Mouse (Mus musculus): ENCODE measurements around the gene Prpf31. TPM values are rescaled to one million over a fixed set of nuclear protein-coding genes. Genes with fewer than 3 reads are reported as not detected.

The Prpf31 gene
- total and polyA plus RNA-seq, 2 experiments from 2014 or later, result 41.5 to 47.9 TPM

GRCm38 (mm10) chr7:3645488-3646025 lies 15.8 kb downstream of the Prpf31 start:
- Histone ChIP-seq H3K27me3 (ENCODE audit: control insufficient read depth, insufficient read depth, low read length) (no peaks in the 10 kb centered on the region), H3K4me2 (ENCODE audit: low read depth, low read length) (peak overlapping the region; percentile 79), H3K27ac (ENCODE audit: low read depth) (peak overlapping the region; percentile 99), H3K36me3 (replicated peaks; ENCODE audit: control insufficient read depth, insufficient read depth, low read length) (peaks cover 16% of the 10 kb centered on the region), H3K4me1 (ENCODE audit: control insufficient read depth, insufficient read depth) (peaks cover 23% of the 10 kb centered on the region), H3K9me3 (replicated peaks; ENCODE audit: control insufficient read depth, low read length) (no peaks in the 10 kb centered on the region), H3K4me3 (ENCODE audit: low read depth, low read length) (peak overlapping the region; percentile 95), H3K9ac (replicated peaks; ENCODE audit: low read depth, low read length) (peak overlapping the region; percentile 95)
- TF ChIP-seq EP300 (IDR thresholded peaks at IDR 0.05; ENCODE audit: low read depth) (no peak), CTCF (IDR thresholded peaks at IDR 0.05; ENCODE audit: low read depth) (no peak)
- no peak for DNase-seq (ENCODE audit: low spot score)
- WGBS, result under 1% methylated on average over 51 of the region's 58 CpGs
- peak; percentile 1; the same call in 1 of the 2 replicates for ATAC-seq (ENCODE audit: insufficient read depth, low read depth)

- H3K4me1 ChIP-seq (ENCODE audit: control insufficient read depth, insufficient read depth), result peaks cover 23% of the 10 kb centered on the region
- WGBS, result 5% methylated on average over 9 of the region's 9 CpGs
- DNase-seq (ENCODE audit: low spot score) (no peak), ATAC-seq (ENCODE audit: insufficient read depth, low read depth) (no peak)
- H3K27ac ChIP-seq (ENCODE audit: low read depth), result peak overlapping the region; percentile 99; the same call in 1 of the 2 replicates
- no peaks in the 10 kb centered on the region for H3K9me3 ChIP-seq (replicated peaks; ENCODE audit: control insufficient read depth, low read length)
- H3K27me3 ChIP-seq (ENCODE audit: control insufficient read depth, insufficient read depth, low read length), result no peaks in the 10 kb centered on the region
- peak overlapping the region; percentile 79 for H3K4me2 ChIP-seq (ENCODE audit: low read depth, low read length)
- no peak for TF ChIP-seq CTCF (IDR thresholded peaks at IDR 0.05; ENCODE audit: low read depth)
- no peak for TF ChIP-seq EP300 (IDR thresholded peaks at IDR 0.05; ENCODE audit: low read depth)
- peaks cover 16% of the 10 kb centered on the region for H3K36me3 ChIP-seq (replicated peaks; ENCODE audit: control insufficient read depth, insufficient read depth, low read length)
- peak overlapping the region; percentile 95 for H3K4me3 ChIP-seq (ENCODE audit: low read depth, low read length)
- H3K9ac ChIP-seq (replicated peaks; ENCODE audit: low read depth, low read length), result peak overlapping the region; percentile 95
These were observed 16.4 kb downstream of the Prpf31 start for GRCm38 (mm10) chr7:3646188-3646587.

GRCm38 (mm10) chr7:3646641-3647040 lies 16.9 kb downstream of the Prpf31 start:
- Histone ChIP-seq H3K27me3 (ENCODE audit: control insufficient read depth, insufficient read depth, low read length) (no peaks in the 10 kb centered on the region), H3K36me3 (replicated peaks; ENCODE audit: control insufficient read depth, insufficient read depth, low read length) (peaks cover 17% of the 10 kb centered on the region), H3K27ac (ENCODE audit: low read depth) (no peak overlapping the region), H3K4me3 (ENCODE audit: low read depth, low read length) (peak overlapping the region; percentile 95), H3K9ac (replicated peaks; ENCODE audit: low read depth, low read length) (peak overlapping the region; percentile 95), H3K4me2 (ENCODE audit: low read depth, low read length) (peak overlapping the region; percentile 79), H3K9me3 (replicated peaks; ENCODE audit: control insufficient read depth, low read length) (no peaks in the 10 kb centered on the region), H3K4me1 (ENCODE audit: control insufficient read depth, insufficient read depth) (peaks cover 23% of the 10 kb centered on the region)
- ATAC-seq (ENCODE audit: insufficient read depth, low read depth) (no peak), DNase-seq (ENCODE audit: low spot score) (no peak)
- 56% methylated on average over 4 of the region's 4 CpGs for WGBS
- TF ChIP-seq EP300 (IDR thresholded peaks at IDR 0.05; ENCODE audit: low read depth) (no peak), CTCF (IDR thresholded peaks at IDR 0.05; ENCODE audit: low read depth) (no peak)

- Histone ChIP-seq H3K36me3 (replicated peaks; ENCODE audit: control insufficient read depth, insufficient read depth, low read length) (peaks cover 99% of the 10 kb centered on the region), H3K4me2 (ENCODE audit: low read depth, low read length) (no peak overlapping the region), H3K9me3 (replicated peaks; ENCODE audit: control insufficient read depth, low read length) (no peaks in the 10 kb centered on the region), H3K4me1 (ENCODE audit: control insufficient read depth, insufficient read depth) (no peaks in the 10 kb centered on the region), H3K9ac (replicated peaks; ENCODE audit: low read depth, low read length) (no peak overlapping the region), H3K4me3 (ENCODE audit: low read depth, low read length) (no peak overlapping the region), H3K27ac (ENCODE audit: low read depth) (no peak overlapping the region), H3K27me3 (ENCODE audit: control insufficient read depth, insufficient read depth, low read length) (no peaks in the 10 kb centered on the region)
- ATAC-seq (ENCODE audit: insufficient read depth, low read depth) (no peak), DNase-seq (ENCODE audit: low spot score) (no peak)
- TF ChIP-seq CTCF (IDR thresholded peaks at IDR 0.05; ENCODE audit: low read depth), result no peak
- no peak for TF ChIP-seq EP300 (IDR thresholded peaks at IDR 0.05; ENCODE audit: low read depth)
- WGBS, result 78% methylated on average over 4 of the region's 4 CpGs
These were observed 27.2 kb downstream of the Prpf31 start for GRCm38 (mm10) chr7:3656966-3657365.

- Histone ChIP-seq H3K27ac (ENCODE audit: low read depth) (no peak overlapping the region), H3K9me3 (replicated peaks; ENCODE audit: control insufficient read depth, low read length) (no peaks in the 10 kb centered on the region), H3K27me3 (ENCODE audit: control insufficient read depth, insufficient read depth, low read length) (no peaks in the 10 kb centered on the region), H3K36me3 (replicated peaks; ENCODE audit: control insufficient read depth, insufficient read depth, low read length) (peaks cover 99% of the 10 kb centered on the region), H3K9ac (replicated peaks; ENCODE audit: low read depth, low read length) (no peak overlapping the region), H3K4me2 (ENCODE audit: low read depth, low read length) (no peak overlapping the region), H3K4me1 (ENCODE audit: control insufficient read depth, insufficient read depth) (peaks cover 2% of the 10 kb centered on the region; the same call in 1 of the 2 replicates), H3K4me3 (ENCODE audit: low read depth, low read length) (no peak overlapping the region)
- ATAC-seq (ENCODE audit: insufficient read depth, low read depth) (no peak), DNase-seq (ENCODE audit: low spot score) (no peak)
- WGBS, result 91% methylated on average over 14 of the region's 14 CpGs
- TF ChIP-seq EP300 (IDR thresholded peaks at IDR 0.05; ENCODE audit: low read depth) (no peak), CTCF (IDR thresholded peaks at IDR 0.05; ENCODE audit: low read depth) (no peak)
These were observed 28.8 kb downstream of the Prpf31 start for GRCm38 (mm10) chr7:3658578-3658977.

Data from heart, postnatal 0 days (tissue).